Mouse (Mus musculus) forebrain, embryonic 14.5 days (tissue): Measurements from ENCODE around the gene Igsf9b. TPM values are rescaled to one million over a fixed set of nuclear protein-coding genes. Genes with fewer than 3 reads are reported as not detected.

Experiments used
- ATAC-seq: fragments of 200-750 bp; cut with Nextera tagmentation; 2 replicates; pipeline ENCODE4 v1.8.0; 2017; ENCODE audit warnings: mild to moderate bottlenecking, moderate library complexity
- DNase-seq: peaks from one replicate; pipeline ENCODE4 v3.0.0-alpha.2; 2015; ENCODE audit warnings: low spot score
- H3K27ac ChIP-seq: fragments of 300-500 bp; sonication (generic); 2 replicates; pipeline ENCODE4 v1.5.1; 2014; ENCODE audit warnings: low read depth, mild to moderate bottlenecking, control low read depth, low read length, moderate library complexity
- H3K27me3 ChIP-seq: fragments of 300-500 bp; sonication (generic); replicated peaks from 2 replicates; pipeline ENCODE4 v1.6.1; 2014; ENCODE audit warnings: low read length, control low read depth, mixed read lengths; ENCODE audit not compliant: control insufficient read depth, insufficient read depth
- H3K36me3 ChIP-seq: fragments of 300-500 bp; sonication (generic); 2 replicates; pipeline ENCODE4 v1.6.1; 2014; ENCODE audit warnings: low read length, control low read depth; ENCODE audit not compliant: control insufficient read depth, insufficient read depth
- H3K4me1 ChIP-seq: fragments of 300-500 bp; sonication (generic); 2 replicates; pipeline ENCODE4 v1.6.1; 2014; ENCODE audit warnings: antibody characterized with exemption, low read length, control low read depth; ENCODE audit not compliant: control insufficient read depth, insufficient read depth
- H3K4me2 ChIP-seq: fragments of 300-500 bp; sonication (generic); 2 replicates; pipeline ENCODE4 v1.6.1; 2014; ENCODE audit warnings: mild to moderate bottlenecking, control low read depth, low read length
- H3K4me3 ChIP-seq: fragments of 300-500 bp; sonication (generic); 2 replicates; pipeline ENCODE4 v1.5.1; 2014; ENCODE audit warnings: low read depth, low read length, control low read depth
- H3K9ac ChIP-seq: fragments of 300-500 bp; sonication (generic); 2 replicates; pipeline ENCODE4 v1.6.1; 2014; ENCODE audit warnings: mild to moderate bottlenecking, low read length, control low read depth, moderate library complexity
- H3K9me3 ChIP-seq: fragments of 300-500 bp; sonication (generic); replicated peaks from 2 replicates; pipeline ENCODE4 v1.6.1; 2016; ENCODE audit warnings: low read length, control low read depth, mixed read lengths; ENCODE audit not compliant: control insufficient read depth
- WGBS: fragments of 180-500 bp; shearing (Covaris S2); extraction: QIAGEN DNeasy Blood & Tissue Kit; methylation state at CpG from one replicate; pipeline ENCODE4 v1.1.7; 2014; 5-methylcytosine and 5-hydroxymethylcytosine counted together
- polyA plus RNA-seq: library from polyadenylated mRNA; unstranded; fragments of >200 nt; fragmentation: Nextera tagmentation; extraction: Ambion mirVana; gene quantifications from 2 replicates; pipeline ENCODE4 v1.2.1, GENCODE M21; 2014

The Igsf9b gene
- polyA plus RNA-seq, 1 experiment from 2014 or later = 5.1 TPM

- H3K27ac ChIP-seq = no peak overlapping the region
- DNase-seq = no peak
- no peak overlapping the region for H3K9ac ChIP-seq
- H3K27me3 ChIP-seq = no peaks in the 10 kb centered on the region
- no peak overlapping the region for H3K4me3 ChIP-seq
- 86% methylated on average over 4 of the region's 4 CpGs for WGBS
- no peaks in the 10 kb centered on the region for H3K9me3 ChIP-seq
- no peak for ATAC-seq
- no peak overlapping the region for H3K4me2 ChIP-seq
- peaks cover 42% of the 10 kb centered on the region for H3K36me3 ChIP-seq
- no peaks in the 10 kb centered on the region for H3K4me1 ChIP-seq
Observed at GRCm38 (mm10) chr9:27330374-27330773, 31.4 kb downstream of the Igsf9b start.

DNA sequence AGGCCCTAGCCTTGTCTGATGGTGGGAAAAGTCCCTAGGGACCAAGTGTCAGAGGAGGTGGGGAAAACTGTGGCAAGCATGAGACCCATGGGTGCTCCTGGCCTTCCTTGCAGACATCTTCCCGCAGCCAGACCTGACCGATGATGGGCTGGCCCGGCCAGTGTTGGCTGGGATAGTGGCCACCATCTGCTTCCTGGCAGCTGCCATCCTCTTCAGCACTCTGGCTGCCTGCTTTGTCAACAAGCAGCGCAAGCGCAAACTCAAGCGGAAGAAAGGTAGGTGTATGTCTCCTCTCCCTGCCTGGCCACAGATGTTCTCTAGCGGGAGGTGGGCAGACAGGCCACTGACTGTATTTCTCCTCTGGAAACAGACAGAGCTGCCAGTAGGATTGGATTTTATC, 32.5 kb downstream of the Igsf9b start:
- Histone ChIP-seq H3K4me2 (no peak overlapping the region), H3K9ac (no peak overlapping the region), H3K9me3 (no peaks in the 10 kb centered on the region), H3K27ac (no peak overlapping the region), H3K27me3 (no peaks in the 10 kb centered on the region), H3K36me3 (peaks cover 42% of the 10 kb centered on the region), H3K4me3 (no peak overlapping the region), H3K4me1 (0 out of 2 replicates have a peak, but pooled peaks cover 3% of the 10 kb centered on the region)
- DNase-seq = no peak
- WGBS = 91% methylated on average over 7 of the region's 7 CpGs
- ATAC-seq = no peak

- Histone ChIP-seq H3K27ac (no peak overlapping the region), H3K4me3 (no peak overlapping the region), H3K9ac (no peak overlapping the region), H3K27me3 (no peaks in the 10 kb centered on the region), H3K36me3 (peaks cover 32% of the 10 kb centered on the region), H3K4me1 (peaks cover 11% of the 10 kb centered on the region), H3K4me2 (no peak overlapping the region), H3K9me3 (no peaks in the 10 kb centered on the region)
- no peak for DNase-seq
- 91% methylated on average over 9 of the region's 9 CpGs for WGBS
- no peak for ATAC-seq
Observed at GRCm38 (mm10) chr9:27334895-27335294, 35.9 kb downstream of the Igsf9b start.

DNA sequence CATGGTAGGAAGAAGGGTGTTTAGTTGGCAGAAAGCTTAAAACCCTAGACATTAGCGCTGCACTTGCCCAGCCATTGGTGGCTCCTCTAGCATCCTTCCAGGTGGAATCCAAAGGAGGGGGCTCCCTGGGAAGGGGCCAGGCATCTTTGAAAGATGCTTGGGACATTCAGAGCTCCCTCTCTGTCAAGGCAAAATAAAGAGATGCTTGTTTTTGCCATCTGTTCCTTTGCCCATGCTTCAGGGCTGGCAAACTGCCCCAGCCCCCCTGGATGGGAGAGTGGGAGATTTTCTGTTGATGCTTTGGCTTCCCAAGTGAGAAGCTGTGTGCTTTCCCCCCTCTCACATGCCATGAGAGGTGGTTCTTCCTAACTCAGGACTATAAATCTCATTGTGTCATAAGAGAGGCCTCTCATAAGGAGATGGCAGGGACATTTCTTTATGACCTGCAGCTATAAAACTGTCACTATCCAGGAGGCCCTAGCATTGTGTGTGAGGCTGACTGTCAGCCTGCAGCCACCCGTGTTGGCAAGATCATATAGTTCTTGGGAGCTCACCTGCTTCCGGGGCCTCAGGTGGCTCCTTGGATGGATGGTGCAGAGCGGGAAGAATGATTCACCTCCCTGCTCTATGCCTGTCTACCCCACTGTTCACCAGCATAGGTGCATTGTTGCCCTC, 38.1 kb downstream of the Igsf9b start:
- no peak overlapping the region for H3K4me3 ChIP-seq
- no peaks in the 10 kb centered on the region for H3K9me3 ChIP-seq
- H3K27ac ChIP-seq = no peak overlapping the region; the same call in 1 of the 2 replicates
- ATAC-seq (peak; percentile 76), DNase-seq (peak; percentile 75)
- no peak overlapping the region for H3K4me2 ChIP-seq
- H3K4me1 ChIP-seq = peaks cover 11% of the 10 kb centered on the region
- H3K27me3 ChIP-seq = no peaks in the 10 kb centered on the region
- WGBS = 75% methylated on average over 4 of the region's 4 CpGs
- peaks cover 39% of the 10 kb centered on the region for H3K36me3 ChIP-seq
- no peak overlapping the region for H3K9ac ChIP-seq

DNA sequence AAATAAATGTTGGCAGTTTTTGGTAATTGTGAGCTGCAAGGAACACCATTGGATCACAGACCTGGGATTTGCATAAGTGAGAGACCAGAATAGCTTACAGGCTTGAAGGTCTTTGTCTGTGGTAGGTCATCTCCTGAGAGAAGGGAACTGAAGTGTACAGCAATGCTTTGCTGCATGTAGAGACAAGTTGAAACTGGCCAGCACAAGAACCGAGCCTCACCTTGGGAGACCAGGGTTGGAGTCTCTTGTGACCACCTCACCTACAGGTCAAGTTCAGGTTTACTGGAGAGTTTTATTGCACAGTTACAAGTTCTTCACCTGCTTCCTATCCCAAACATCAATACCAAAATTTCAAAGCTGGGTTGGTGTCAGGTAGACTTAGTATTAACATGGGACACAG, 40.2 kb downstream of the Igsf9b start:
- no peak overlapping the region for H3K9ac ChIP-seq
- no peak for DNase-seq
- H3K9me3 ChIP-seq = no peaks in the 10 kb centered on the region
- 93% methylated on average over 1 of the region's 1 CpGs for WGBS
- H3K27me3 ChIP-seq = no peaks in the 10 kb centered on the region
- ATAC-seq = no peak
- peaks cover 11% of the 10 kb centered on the region for H3K4me1 ChIP-seq
- H3K4me2 ChIP-seq = no peak overlapping the region
- peaks cover 41% of the 10 kb centered on the region for H3K36me3 ChIP-seq
- no peak overlapping the region for H3K4me3 ChIP-seq
- no peak overlapping the region for H3K27ac ChIP-seq

- Histone ChIP-seq H3K4me2 (no peak overlapping the region), H3K36me3 (peaks cover 43% of the 10 kb centered on the region), H3K4me1 (peaks cover 7% of the 10 kb centered on the region), H3K27ac (no peak overlapping the region), H3K4me3 (no peak overlapping the region), H3K27me3 (no peaks in the 10 kb centered on the region), H3K9ac (no peak overlapping the region), H3K9me3 (no peaks in the 10 kb centered on the region)
- ATAC-seq = peak; percentile 86
- peak; percentile 78 for DNase-seq
- 23% methylated on average over 11 of the region's 11 CpGs for WGBS
Observed at GRCm38 (mm10) chr9:27346541-27347269, 47.7 kb downstream of the Igsf9b start.

DNA sequence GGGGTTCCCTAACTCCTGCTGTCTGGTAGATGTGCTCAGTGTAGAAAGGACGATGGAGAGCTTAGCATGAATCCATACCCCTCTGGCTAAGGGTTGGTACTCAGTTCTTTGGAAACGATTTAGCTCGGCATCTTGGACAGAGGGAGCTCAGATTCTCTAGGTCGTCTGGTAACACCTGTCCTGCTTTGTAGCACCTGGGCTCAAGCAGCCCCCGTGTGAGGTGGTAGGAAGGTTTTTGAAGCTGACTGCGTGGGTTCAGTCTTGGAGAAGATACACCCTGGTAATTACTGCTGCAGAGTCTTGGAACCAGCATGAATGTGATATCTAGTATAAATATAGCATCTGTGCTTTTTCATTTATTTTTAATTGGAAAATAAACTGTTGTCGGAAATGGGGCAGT, 54.1 kb downstream of the Igsf9b start:
- H3K36me3 ChIP-seq = 0 out of 2 replicates have a peak, but pooled peaks cover 6% of the 10 kb centered on the region
- WGBS = 84% methylated on average over 7 of the region's 7 CpGs
- no peak for ATAC-seq
- no peak overlapping the region for H3K27ac ChIP-seq
- H3K4me3 ChIP-seq = no peak overlapping the region
- no peaks in the 10 kb centered on the region for H3K4me1 ChIP-seq
- no peak overlapping the region for H3K4me2 ChIP-seq
- H3K9ac ChIP-seq = no peak overlapping the region
- no peaks in the 10 kb centered on the region for H3K27me3 ChIP-seq
- no peak for DNase-seq
- no peaks in the 10 kb centered on the region for H3K9me3 ChIP-seq

DNA sequence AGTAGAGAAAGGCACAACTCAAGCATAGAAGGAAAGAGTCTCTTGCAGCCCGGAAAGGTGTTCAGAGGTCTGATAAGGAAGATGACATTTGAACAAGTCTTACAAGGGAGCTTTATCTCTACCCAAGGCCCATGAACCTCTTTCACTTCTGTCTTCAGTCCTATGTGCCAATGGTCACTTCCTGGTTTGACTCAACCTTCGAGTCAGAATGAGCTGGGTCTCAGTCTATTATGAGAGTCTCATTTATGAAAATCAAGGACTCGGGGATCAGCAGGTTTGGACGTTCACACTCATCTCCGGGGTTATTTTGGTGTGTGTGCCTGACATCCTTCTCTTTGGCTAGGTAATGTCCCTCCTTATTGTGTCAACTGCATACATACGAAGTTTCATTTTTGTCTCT, 58.9 kb downstream of the Igsf9b start:
- no peak overlapping the region for H3K4me3 ChIP-seq
- H3K27ac ChIP-seq = no peak overlapping the region
- no peaks in the 10 kb centered on the region for H3K36me3 ChIP-seq
- no peaks in the 10 kb centered on the region for H3K27me3 ChIP-seq
- 92% methylated on average over 6 of the region's 6 CpGs for WGBS
- ATAC-seq (no peak), DNase-seq (no peak)
- no peaks in the 10 kb centered on the region for H3K4me1 ChIP-seq
- no peak overlapping the region for H3K9ac ChIP-seq
- H3K4me2 ChIP-seq = no peak overlapping the region
- no peaks in the 10 kb centered on the region for H3K9me3 ChIP-seq

GRCm38 (mm10) chr9:27367231-27367630, 68.2 kb downstream of the Igsf9b start:
- 58% methylated on average over 2 of the region's 2 CpGs for WGBS
- no peak overlapping the region for H3K9ac ChIP-seq
- H3K27me3 ChIP-seq = no peaks in the 10 kb centered on the region
- H3K9me3 ChIP-seq = no peaks in the 10 kb centered on the region
- H3K36me3 ChIP-seq = no peaks in the 10 kb centered on the region
- H3K4me1 ChIP-seq = no peaks in the 10 kb centered on the region; the same call in 1 of the 2 replicates
- DNase-seq = no peak
- no peak overlapping the region for H3K27ac ChIP-seq
- H3K4me3 ChIP-seq = no peak overlapping the region
- no peak overlapping the region for H3K4me2 ChIP-seq
- ATAC-seq = no peak
